8 mouse cellular contexts compared by ENCODE assay signal in genomic region chr6:71632486-71632828, GRCm38 (mm10). TPM values are rescaled to one million over a fixed set of nuclear protein-coding genes. Genes with fewer than 3 reads are reported as not detected.
DNase-seq lines count a peak whose midpoint lies in the region; ATAC-seq and TF ChIP-seq lines count a peak whose summit lies in the region.

No protein-coding gene starts in this region.

- DNase-seq in kidney, adult 2 months: no peak
- DNase-seq in kidney, postnatal 4 days: no peak
- DNase-seq in MEL (ENCODE audit: low read depth, low spot score): no peak
- no peak for DNase-seq in frontal cortex, postnatal 25 days (ENCODE audit: low spot score in 2 of 2)
- DNase-seq in spleen, adult 18-20 months: no peak

- no peak for TF ChIP-seq POLR2A in kidney, adult 2 months (IDR thresholded peaks at IDR 0.05; ENCODE audit: low read depth, low read length)
- TF ChIP-seq POLR2A in MEL (IDR thresholded peaks at IDR 0.05; ENCODE audit: control insufficient read depth in 1 of 2, insufficient read depth in 1 of 2, low read depth in 1 of 2, low read length in 2 of 2, poor library complexity in 1 of 2): peak in 1 of 2 experiments; percentile 89; a peak in 1 of 4 replicates

- H3K4me3 ChIP-seq in kidney, adult 2 months (ENCODE audit: insufficient read depth, low read depth, low read length): peak overlapping the region; percentile 86
- H3K4me3 ChIP-seq in MEL (ENCODE audit: control insufficient read depth in 1 of 2, insufficient read depth in 1 of 2, low read depth in 2 of 2, low read length in 2 of 2): peak overlapping the region; percentile 88 to 92
- H3K4me3 ChIP-seq in hindbrain, embryonic 12.5 days: peak overlapping the region; percentile 84
- peak overlapping the region; percentile 79 for H3K4me3 ChIP-seq in midbrain, embryonic 12.5 days

- WGBS in kidney, adult 2 months: under 1% methylated on average over 41 of the region's 41 CpGs
- WGBS in hindbrain, embryonic 12.5 days: 1% methylated on average over 41 of the region's 41 CpGs
- under 1% methylated on average over 39 of the region's 41 CpGs for WGBS in midbrain, embryonic 12.5 days

- no peak for TF ChIP-seq CTCF in kidney, adult 2 months (conservative IDR thresholded peaks at IDR 0.05; ENCODE audit: insufficient read depth, insufficient read length, low read depth, low read length)
- no peak for TF ChIP-seq CTCF in MEL (IDR thresholded peaks at IDR 0.05 in 2 of 3, conservative IDR thresholded peaks at IDR 0.05 in 1 of 3; ENCODE audit: control insufficient read depth in 1 of 3, insufficient read depth in 1 of 3, low read depth in 2 of 3, low read length in 3 of 3, poor library complexity in 1 of 3, severe bottlenecking in 1 of 3)

- H3K79me2 ChIP-seq in MEL (ENCODE audit: control insufficient read depth, insufficient read depth, low read length, poor library complexity): peaks cover 18% of the 10 kb centered on the region

- H3K4me2 ChIP-seq in hindbrain, embryonic 12.5 days (replicated peaks): peak overlapping the region; percentile 67
- peak overlapping the region; percentile 71 for H3K4me2 ChIP-seq in midbrain, embryonic 12.5 days (replicated peaks)

- H3K27ac ChIP-seq in kidney, adult 2 months (ENCODE audit: insufficient read depth, low read depth, low read length): peak overlapping the region; percentile 82
- peak overlapping the region; percentile 77 for H3K27ac ChIP-seq in MEL (ENCODE audit: control insufficient read depth, low read depth, low read length)
- H3K27ac ChIP-seq in hindbrain, embryonic 12.5 days: peak overlapping the region; percentile 100
- peak overlapping the region; percentile 99 for H3K27ac ChIP-seq in midbrain, embryonic 12.5 days (replicated peaks)

- no peaks in the 10 kb centered on the region; the same call in 1 of the 2 replicates for H3K36me3 ChIP-seq in kidney, adult 2 months (ENCODE audit: control insufficient read depth, insufficient read depth, low read length)
- H3K36me3 ChIP-seq in MEL (ENCODE audit: control insufficient read depth in 1 of 2, insufficient read depth in 2 of 2, low read length in 2 of 2): peaks cover 16 to 33% of the 10 kb centered on the region in 2 experiments
- peaks cover 7% of the 10 kb centered on the region; the same call in 1 of the 2 replicates for H3K36me3 ChIP-seq in hindbrain, embryonic 12.5 days
- peaks cover 12% of the 10 kb centered on the region; the same call in 1 of the 2 replicates for H3K36me3 ChIP-seq in midbrain, embryonic 12.5 days

- no peaks in the 10 kb centered on the region for H3K9me3 ChIP-seq in MEL (replicated peaks; ENCODE audit: insufficient read depth, low read length)
- no peaks in the 10 kb centered on the region for H3K9me3 ChIP-seq in hindbrain, embryonic 12.5 days (replicated peaks)
- H3K9me3 ChIP-seq in midbrain, embryonic 12.5 days: no peaks in the 10 kb centered on the region

- ATAC-seq in hindbrain, embryonic 12.5 days (ENCODE audit: low FRiP score): peak; percentile 61
- ATAC-seq in midbrain, embryonic 12.5 days (ENCODE audit: low FRiP score, low read depth): no peak; the same call in 1 of the 2 replicates
- no peak; the same call in 1 of the 2 replicates for ATAC-seq in cerebellum, adult (ENCODE audit: insufficient number of reproducible peaks, low FRiP score, low TSS enrichment)

- no peaks in the 10 kb centered on the region for H3K4me1 ChIP-seq in kidney, adult 2 months (ENCODE audit: control insufficient read depth, insufficient read depth, low read length)
- peaks cover 5 to 12% of the 10 kb centered on the region in 2 experiments; a peak in 2 of 4 replicates for H3K4me1 ChIP-seq in MEL (ENCODE audit: control insufficient read depth in 1 of 2, insufficient read depth in 2 of 2, low read length in 2 of 2)
- H3K4me1 ChIP-seq in hindbrain, embryonic 12.5 days: peaks cover 28% of the 10 kb centered on the region
- peaks cover 28% of the 10 kb centered on the region for H3K4me1 ChIP-seq in midbrain, embryonic 12.5 days

- H3K9ac ChIP-seq in MEL (ENCODE audit: control insufficient read depth, low read depth, low read length, poor library complexity, severe bottlenecking): peak overlapping the region; percentile 88
- H3K9ac ChIP-seq in hindbrain, embryonic 12.5 days: peak overlapping the region; percentile 89
- peak overlapping the region; percentile 83 for H3K9ac ChIP-seq in midbrain, embryonic 12.5 days (replicated peaks)

- 0 out of 4 replicates have a peak, but pooled peaks of 1 of the 2 experiments have one; percentile 6 for TF ChIP-seq EP300 in MEL (IDR thresholded peaks at IDR 0.05; ENCODE audit: low read depth in 1 of 2, low read length in 2 of 2)

- no peak for TF ChIP-seq RAD21 in MEL (IDR thresholded peaks at IDR 0.05; ENCODE audit: low read depth, low read length)

- H3K27me3 ChIP-seq in kidney, adult 2 months (replicated peaks; ENCODE audit: control insufficient read depth, insufficient read depth, low read length): no peaks in the 10 kb centered on the region
- no peaks in the 10 kb centered on the region for H3K27me3 ChIP-seq in MEL (ENCODE audit: control insufficient read depth in 1 of 2, insufficient read depth in 2 of 2, low read length in 2 of 2)
- H3K27me3 ChIP-seq in hindbrain, embryonic 12.5 days: peaks cover 7% of the 10 kb centered on the region; the same call in 1 of the 2 replicates
- H3K27me3 ChIP-seq in midbrain, embryonic 12.5 days: peaks cover 9% of the 10 kb centered on the region; the same call in 1 of the 2 replicates

TF ChIP-seq in MEL, 35 proteins besides CTCF, POLR2A, EP300 and RAD21:
- no peak for TF ChIP-seq SMC3 (IDR thresholded peaks at IDR 0.05; ENCODE audit: low read depth, low read length)
- TF ChIP-seq MYB (IDR thresholded peaks at IDR 0.05; ENCODE audit: low read depth, low read length): no peak
- TF ChIP-seq HCFC1 (IDR thresholded peaks at IDR 0.05; ENCODE audit: low read depth, low read length): no peak
- TF ChIP-seq TBP (IDR thresholded peaks at IDR 0.05; ENCODE audit: low read depth, low read length): no peak
- TF ChIP-seq ELF1 (IDR thresholded peaks at IDR 0.05; ENCODE audit: low read depth, low read length): peak; percentile 46; the same call in 1 of the 2 replicates
- no peak for TF ChIP-seq POLR2AphosphoS2 (IDR thresholded peaks at IDR 0.05; ENCODE audit: low read length)
- TF ChIP-seq MAFK (IDR thresholded peaks at IDR 0.05; ENCODE audit: borderline replicate concordance, low read depth, low read length): no peak

RNA-seq across cellular contexts. Expression of gene Kdm3a, which starts 0.3 kb away (rescaled TPM):
- 9.5 and 10.9 TPM in 2 replicates for polyA plus RNA-seq in kidney, adult 2 months (2012; rRNA removed)
- total RNA-seq in MEL (2012; rRNA removed): 14.4 and 27.2 TPM in 2 replicates
- 10 to 100 TPM in 1 of 2 experiments, not detected in 1; 35.5 TPM for polyA plus RNA-seq in MEL (2012; ENCODE audit: insufficient read depth in 1 of 2, insufficient read length in 2 of 2, low read depth in 1 of 2, low replicate concordance in 2 of 2, missing spikeins in 1 of 2)
- polyA plus RNA-seq in hindbrain, embryonic 12.5 days (2016; fragmentation: Nextera tagmentation; extraction: Ambion mirVana): 87.1 and 91.0 TPM in 2 replicates
- 93.3 and 94.9 TPM in 2 replicates for polyA plus RNA-seq in midbrain, embryonic 12.5 days (2016; fragmentation: Nextera tagmentation; extraction: Ambion mirVana)
